Mouse (Mus musculus): ENCODE measurements around the gene Litaf. TPM values are rescaled to one million over a fixed set of nuclear protein-coding genes. Genes with fewer than 3 reads are reported as not detected.

Litaf gene
- polyA plus RNA-seq, 1 experiment from 2014 or later: 63.6 TPM

DNA sequence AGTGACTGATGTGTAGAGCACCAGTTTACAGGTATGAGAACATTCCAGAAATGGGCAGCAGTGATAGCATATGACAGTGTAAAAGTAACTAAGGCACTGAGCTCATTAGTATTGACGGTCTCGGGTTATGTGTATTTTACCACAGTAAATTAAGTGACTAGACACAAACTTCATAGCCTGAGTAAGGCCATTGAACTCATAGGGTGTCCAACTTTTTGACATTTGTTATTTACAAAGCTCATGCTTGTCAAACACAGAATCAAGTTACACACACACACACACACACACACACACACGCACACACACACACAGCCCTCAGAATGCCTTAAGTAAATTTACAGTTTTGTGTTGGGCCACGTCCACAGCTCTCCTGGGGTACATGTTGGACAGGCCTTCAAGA lies 126.0 kb downstream of the Litaf start:
- peaks cover 15% of the 10 kb centered on the region for H3K4me1 ChIP-seq (replicated peaks)
- H3K4me2 ChIP-seq: no peak overlapping the region
- ATAC-seq (ENCODE audit: insufficient number of reproducible peaks, low FRiP score): no peak
- H3K27ac ChIP-seq (ENCODE audit: poor library complexity, severe bottlenecking): no peak overlapping the region
- H3K4me3 ChIP-seq: no peak overlapping the region
- no peaks in the 10 kb centered on the region for H3K9me3 ChIP-seq (replicated peaks)
- 88% methylated on average over 4 of the region's 4 CpGs for WGBS
- no peak overlapping the region for H3K9ac ChIP-seq
- no peaks in the 10 kb centered on the region for H3K36me3 ChIP-seq
- no peaks in the 10 kb centered on the region; the same call in 1 of the 2 replicates for H3K27me3 ChIP-seq (replicated peaks)

- 0 out of 2 replicates have a peak, but pooled peaks cover 5% of the 10 kb centered on the region for H3K4me1 ChIP-seq (replicated peaks)
- no peak overlapping the region for H3K4me3 ChIP-seq
- H3K9me3 ChIP-seq (replicated peaks): no peaks in the 10 kb centered on the region
- no peaks in the 10 kb centered on the region for H3K36me3 ChIP-seq
- 51% methylated on average over 11 of the region's 11 CpGs for WGBS
- no peak overlapping the region for H3K9ac ChIP-seq
- H3K27me3 ChIP-seq (replicated peaks): no peaks in the 10 kb centered on the region; the same call in 1 of the 2 replicates
- H3K27ac ChIP-seq (ENCODE audit: poor library complexity, severe bottlenecking): no peak overlapping the region
- H3K4me2 ChIP-seq: no peak overlapping the region
- ATAC-seq (ENCODE audit: insufficient number of reproducible peaks, low FRiP score): no peak
These were observed 128.5 kb downstream of the Litaf start for GRCm38 (mm10) chr16:10937497-10937896.

GRCm38 (mm10) chr16:10936700-10937319 lies 129.1 kb downstream of the Litaf start:
- no peak overlapping the region for H3K9ac ChIP-seq
- no peaks in the 10 kb centered on the region for H3K36me3 ChIP-seq
- no peaks in the 10 kb centered on the region; the same call in 1 of the 2 replicates for H3K27me3 ChIP-seq (replicated peaks)
- no peak overlapping the region for H3K4me3 ChIP-seq
- H3K27ac ChIP-seq (ENCODE audit: poor library complexity, severe bottlenecking): no peak overlapping the region
- 0 out of 2 replicates have a peak, but pooled peaks cover 5% of the 10 kb centered on the region for H3K4me1 ChIP-seq (replicated peaks)
- 65% methylated on average over 5 of the region's 5 CpGs for WGBS
- H3K9me3 ChIP-seq (replicated peaks): no peaks in the 10 kb centered on the region
- no peak for ATAC-seq (ENCODE audit: insufficient number of reproducible peaks, low FRiP score)
- no peak overlapping the region for H3K4me2 ChIP-seq

GRCm38 (mm10) chr16:10934047-10934446 lies 131.9 kb downstream of the Litaf start:
- peaks cover 8% of the 10 kb centered on the region; the same call in 1 of the 2 replicates for H3K9me3 ChIP-seq (replicated peaks)
- WGBS: 75% methylated on average over 1 of the region's 1 CpGs
- H3K27ac ChIP-seq (ENCODE audit: poor library complexity, severe bottlenecking): no peak overlapping the region
- peaks cover 6% of the 10 kb centered on the region; the same call in 1 of the 2 replicates for H3K4me1 ChIP-seq (replicated peaks)
- H3K9ac ChIP-seq: no peak overlapping the region
- no peak overlapping the region for H3K4me3 ChIP-seq
- ATAC-seq (ENCODE audit: insufficient number of reproducible peaks, low FRiP score): no peak
- H3K27me3 ChIP-seq (replicated peaks): no peaks in the 10 kb centered on the region; the same call in 1 of the 2 replicates
- no peaks in the 10 kb centered on the region for H3K36me3 ChIP-seq
- H3K4me2 ChIP-seq: no peak overlapping the region

GRCm38 (mm10) chr16:10933372-10933771 lies 132.6 kb downstream of the Litaf start:
- Histone ChIP-seq H3K4me1 (replicated peaks) (peaks cover 10% of the 10 kb centered on the region; the same call in 1 of the 2 replicates), H3K27ac (ENCODE audit: poor library complexity, severe bottlenecking) (no peak overlapping the region), H3K4me2 (no peak overlapping the region), H3K27me3 (replicated peaks) (no peaks in the 10 kb centered on the region; the same call in 1 of the 2 replicates), H3K4me3 (no peak overlapping the region), H3K9ac (no peak overlapping the region), H3K9me3 (replicated peaks) (peaks cover 8% of the 10 kb centered on the region; the same call in 1 of the 2 replicates), H3K36me3 (no peaks in the 10 kb centered on the region)
- 71% methylated on average over 3 of the region's 3 CpGs for WGBS
- ATAC-seq (ENCODE audit: insufficient number of reproducible peaks, low FRiP score): peak; percentile 29; the same call in 1 of the 2 replicates

DNA sequence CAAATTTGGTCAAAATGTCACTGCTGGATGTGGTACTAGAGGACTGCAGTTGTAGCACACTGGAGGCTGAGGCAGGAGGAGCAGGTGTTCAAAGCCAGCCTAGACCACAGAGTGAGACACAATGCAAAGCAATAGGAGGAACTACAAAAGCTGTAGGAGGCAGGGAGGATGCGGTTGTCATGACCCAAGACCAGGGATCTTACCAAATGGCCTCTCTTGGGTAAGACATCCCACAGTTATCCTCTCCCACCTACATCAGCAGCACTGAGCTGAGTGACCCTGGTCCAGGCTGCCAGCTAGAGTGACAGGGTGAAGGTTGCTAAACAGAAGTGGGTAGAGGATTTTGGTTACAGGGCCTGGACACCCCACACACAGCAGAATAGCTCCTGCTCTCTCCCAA lies 138.9 kb downstream of the Litaf start:
- WGBS: 85% methylated on average over 1 of the region's 1 CpGs
- H3K27ac ChIP-seq (ENCODE audit: poor library complexity, severe bottlenecking): no peak overlapping the region

GRCm38 (mm10) chr16:10925591-10926180 lies 140.3 kb downstream of the Litaf start:
- Histone ChIP-seq H3K4me1 (replicated peaks) (peaks cover 12% of the 10 kb centered on the region; the same call in 1 of the 2 replicates), H3K36me3 (no peaks in the 10 kb centered on the region), H3K9me3 (replicated peaks) (peaks cover 7% of the 10 kb centered on the region; the same call in 1 of the 2 replicates), H3K4me3 (no peak overlapping the region), H3K9ac (no peak overlapping the region), H3K27me3 (replicated peaks) (peaks cover 5% of the 10 kb centered on the region; the same call in 1 of the 2 replicates), H3K27ac (ENCODE audit: poor library complexity, severe bottlenecking) (no peak overlapping the region), H3K4me2 (no peak overlapping the region)
- WGBS: 43% methylated on average over 7 of the region's 7 CpGs
- no peak for ATAC-seq (ENCODE audit: insufficient number of reproducible peaks, low FRiP score)

More for the DNA sequence above, 138.9 kb downstream of the Litaf start:
- Histone ChIP-seq H3K36me3 (no peaks in the 10 kb centered on the region), H3K27me3 (replicated peaks) (peaks cover 5% of the 10 kb centered on the region; the same call in 1 of the 2 replicates), H3K4me2 (no peak overlapping the region), H3K4me3 (no peak overlapping the region), H3K9ac (no peak overlapping the region), H3K4me1 (replicated peaks) (peaks cover 10% of the 10 kb centered on the region; the same call in 1 of the 2 replicates), H3K9me3 (replicated peaks) (peaks cover 8% of the 10 kb centered on the region; the same call in 1 of the 2 replicates)
- ATAC-seq (ENCODE audit: insufficient number of reproducible peaks, low FRiP score): no peak

DNA sequence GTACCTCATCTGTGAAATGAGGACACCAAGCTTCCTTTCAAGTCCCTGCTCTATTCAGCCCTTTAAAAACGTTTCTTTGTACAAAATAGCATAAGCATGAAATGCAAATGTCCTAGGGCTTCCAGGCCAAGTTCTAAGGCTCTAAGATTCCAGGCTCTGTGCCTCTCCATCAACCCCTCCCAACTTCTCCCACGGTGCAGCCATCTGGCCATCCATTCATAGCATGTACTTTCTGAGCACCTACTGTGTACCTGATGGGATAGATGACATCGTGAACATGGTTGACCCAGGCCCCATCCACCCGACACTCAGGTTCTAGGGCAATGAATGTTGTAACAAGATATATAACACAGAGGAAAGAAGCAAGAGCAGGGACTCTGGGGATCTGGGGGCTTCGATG lies 142.4 kb downstream of the Litaf start:
- H3K27me3 ChIP-seq (replicated peaks): peaks cover 5% of the 10 kb centered on the region; the same call in 1 of the 2 replicates
- no peaks in the 10 kb centered on the region for H3K36me3 ChIP-seq
- WGBS: 65% methylated on average over 5 of the region's 5 CpGs

GRCm38 (mm10) chr16:10919856-10920255 lies 146.1 kb downstream of the Litaf start:
- H3K27ac ChIP-seq (ENCODE audit: poor library complexity, severe bottlenecking): no peak overlapping the region

More for the DNA sequence above, 142.4 kb downstream of the Litaf start:
- Histone ChIP-seq H3K4me3 (no peak overlapping the region), H3K4me1 (replicated peaks) (peaks cover 24% of the 10 kb centered on the region), H3K9me3 (replicated peaks) (no peaks in the 10 kb centered on the region), H3K27ac (ENCODE audit: poor library complexity, severe bottlenecking) (no peak overlapping the region), H3K9ac (no peak overlapping the region), H3K4me2 (no peak overlapping the region)
- no peak for ATAC-seq (ENCODE audit: insufficient number of reproducible peaks, low FRiP score)

DNA sequence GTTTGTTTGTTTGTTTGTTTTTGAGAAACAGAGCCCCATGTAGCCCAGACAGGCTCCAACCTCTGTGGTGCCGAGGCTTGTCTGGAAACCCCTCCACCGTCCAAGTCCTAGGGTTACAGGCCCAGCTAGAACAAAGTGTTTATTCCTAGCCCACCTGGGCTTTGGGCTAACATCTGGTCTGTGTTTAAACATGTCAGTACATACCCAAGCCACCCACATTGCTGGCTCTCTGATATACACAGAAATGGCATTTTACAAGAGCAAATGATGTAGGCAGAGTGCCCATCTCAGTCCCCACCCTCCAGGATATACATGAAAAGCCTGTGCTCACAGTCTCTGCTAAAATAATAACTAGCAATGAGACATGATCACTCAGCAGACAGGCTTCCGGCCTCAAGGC lies 149.7 kb downstream of the Litaf start:
- H3K4me1 ChIP-seq (replicated peaks): peaks cover 19% of the 10 kb centered on the region
- no peaks in the 10 kb centered on the region for H3K9me3 ChIP-seq (replicated peaks)
- no peak overlapping the region for H3K4me3 ChIP-seq
- no peaks in the 10 kb centered on the region for H3K27me3 ChIP-seq (replicated peaks)
- no peak overlapping the region for H3K4me2 ChIP-seq
- 75% methylated on average over 3 of the region's 3 CpGs for WGBS
- H3K36me3 ChIP-seq: no peaks in the 10 kb centered on the region
- no peak overlapping the region for H3K9ac ChIP-seq
- no peak for ATAC-seq (ENCODE audit: insufficient number of reproducible peaks, low FRiP score)
- no peak overlapping the region for H3K27ac ChIP-seq (ENCODE audit: poor library complexity, severe bottlenecking)

More at GRCm38 (mm10) chr16:10919856-10920255, 146.1 kb downstream of the Litaf start:
- peak; percentile 73 for ATAC-seq (ENCODE audit: insufficient number of reproducible peaks, low FRiP score)
- H3K4me1 ChIP-seq (replicated peaks): peaks cover 19% of the 10 kb centered on the region
- H3K4me3 ChIP-seq: no peak overlapping the region
- H3K36me3 ChIP-seq: no peaks in the 10 kb centered on the region
- H3K4me2 ChIP-seq: no peak overlapping the region
- no peak overlapping the region for H3K9ac ChIP-seq
- H3K9me3 ChIP-seq (replicated peaks): no peaks in the 10 kb centered on the region
- H3K27me3 ChIP-seq (replicated peaks): no peaks in the 10 kb centered on the region; the same call in 1 of the 2 replicates

GRCm38 (mm10) chr16:10915066-10915465 lies 150.9 kb downstream of the Litaf start:
- Histone ChIP-seq H3K27me3 (replicated peaks) (no peaks in the 10 kb centered on the region), H3K9ac (no peak overlapping the region), H3K4me3 (no peak overlapping the region), H3K27ac (ENCODE audit: poor library complexity, severe bottlenecking) (no peak overlapping the region), H3K4me2 (no peak overlapping the region), H3K9me3 (replicated peaks) (no peaks in the 10 kb centered on the region), H3K4me1 (replicated peaks) (peaks cover 17% of the 10 kb centered on the region), H3K36me3 (no peaks in the 10 kb centered on the region)
- 90% methylated on average over 4 of the region's 4 CpGs for WGBS
- ATAC-seq (ENCODE audit: insufficient number of reproducible peaks, low FRiP score): no peak

All from heart, embryonic 12.5 days (tissue).